Mouse (Mus musculus) natural killer cell, adult 2 months (primary cell): ENCODE results near the gene Gtdc1.

Source experiments
- DNase-seq, 2 experiments: peaks; one replicate each; pipeline ENCODE4 v3.0.0; 2022; ENCODE audit warnings: low spot score in 2 of 2

Gtdc1 gene

GRCm38 (mm10) chr2:44525187-44525919 is 402.1 kb downstream of the Gtdc1 start:
- DNase-seq, result no peak

- DNase-seq, result no peak
These were observed 408.2 kb downstream of the Gtdc1 start for GRCm38 (mm10) chr2:44519236-44519635.

- DNase-seq, result no peak
These were observed 409.4 kb downstream of the Gtdc1 start for GRCm38 (mm10) chr2:44518085-44518484.
